10 mouse cellular contexts compared by ENCODE assay signal in the genomic region with DNA sequence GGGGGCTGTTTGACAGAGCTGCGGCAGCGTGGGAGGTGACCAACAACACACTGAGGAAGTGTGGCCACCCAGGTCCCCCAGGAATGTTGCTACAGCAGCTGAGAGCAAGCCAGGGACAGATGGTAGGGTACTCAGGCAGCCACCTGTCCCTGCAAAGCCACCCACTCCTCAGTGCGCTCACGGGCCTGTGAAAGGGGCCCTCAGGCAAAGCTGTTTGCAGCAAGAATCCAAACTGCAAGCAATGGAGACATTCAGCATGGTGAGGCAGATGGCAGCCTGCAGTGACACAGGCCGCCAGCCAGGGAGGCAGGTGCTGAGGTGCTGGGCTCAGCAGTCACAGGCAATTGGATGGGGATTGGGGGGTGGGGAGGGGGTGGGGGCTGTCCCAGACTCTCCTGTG.
DNase-seq lines count a peak whose midpoint lies in the region; ATAC-seq and TF ChIP-seq lines count a peak whose summit lies in the region.
"Had no signal": no experiment of that assay in that cellular context is flagged by ENCODE, and none has a peak within 500 bp of the region (broad histone marks: within the 10 kb centered on the region; RNA-seq: fewer than 3 reads in every experiment).

No protein-coding gene starts in this region.

- no peak for ATAC-seq in megakaryocyte-erythroid progenitor cell, adult 5-6 weeks (replicated peaks; ENCODE audit: low FRiP score, low TSS enrichment, poor library complexity, severe bottlenecking)

- no peak; the same call in 1 of the 2 replicates for TF ChIP-seq CTCF in left cerebral cortex, adult 2 months (IDR thresholded peaks at IDR 0.05)

- DNase-seq in cerebellum, adult 9-11 months = peak; percentile 94
- peak; percentile 61 to 72 for DNase-seq in frontal cortex, postnatal 14 days (ENCODE audit: low spot score in 2 of 2)
- peak; percentile 77 to 82 for DNase-seq in left cerebral cortex, adult 2 months (ENCODE audit: extremely low spot score in 1 of 2, low spot score in 2 of 2)
- peak; percentile 53 for DNase-seq in retina, postnatal 1 day
- no peak for DNase-seq in spleen, postnatal 14 days (ENCODE audit: low spot score in 2 of 2)
- no peak for DNase-seq in gastrocnemius, postnatal 10 days
- DNase-seq in c-Kit-positive CD71-positive TER-119-positive erythroid progenitor cells, embryonic 14.5 days (ENCODE audit: low spot score) = no peak

- no peak overlapping the region for H3K27ac ChIP-seq in left cerebral cortex, adult 2 months
- H3K27ac ChIP-seq: heart, embryonic 15.5 days; limb, embryonic 13.5 days had no signal

- intact Hi-C loops in left cerebral cortex, adult 2 months (cut with DNase I) = loop anchor here (1.0 to 5.0 kb wide), 2 partner anchors 74 to 172 kb away; a partner anchor contains a TSS

- no peak overlapping the region for H3K4me3 ChIP-seq in left cerebral cortex, adult 2 months
- H3K4me3 ChIP-seq: heart, embryonic 15.5 days; limb, embryonic 13.5 days had no signal

Comparison
In these comparisons a context has a peak if more than half of its experiments do, and no peak if none do; other contexts are left out.
1. DNase-seq: peak in cerebellum, adult 9-11 months (single experiment), frontal cortex, postnatal 14 days (2 of 2), left cerebral cortex, adult 2 months (2 of 2) and retina, postnatal 1 day (single experiment); none in spleen, postnatal 14 days (0 of 2), gastrocnemius, postnatal 10 days (single experiment) and c-Kit-positive CD71-positive TER-119-positive erythroid progenitor cells, embryonic 14.5 days (single experiment).